Mouse (Mus musculus) MEL (cell line): ENCODE measurements at regions not wholly inside any gene's neighbourhood (a gene's known extent, or its start where the extent isn't known, plus 50 kb on each side); places are given as distances from the start of the nearest gene placed in this dataset.

Experiments
- CTCF ChIP-seq, 3 experiments: IDR thresholded peaks in 2 of 3; conservative IDR thresholded peaks in 1 of 3; 2 replicates each; pipeline ENCODE4 v1.5.1; 2011 to 2012; ENCODE audit warnings: low read length in 3 of 3, low read depth in 2 of 3, mild to moderate bottlenecking in 2 of 3, improper control_type of control experiment in 1 of 3, inconsistent platforms in 1 of 3, mixed read lengths in 1 of 3, moderate library complexity in 1 of 3; ENCODE audit not compliant: control insufficient read depth in 1 of 3, insufficient read depth in 1 of 3, poor library complexity in 1 of 3, severe bottlenecking in 1 of 3
- MYB ChIP-seq: IDR thresholded peaks from 2 replicates; pipeline ENCODE4 v1.6.1; 2011; ENCODE audit warnings: mild to moderate bottlenecking, low read depth, low read length, improper control_type of control experiment
- RAD21 ChIP-seq: IDR thresholded peaks from 2 replicates; pipeline ENCODE4 v1.6.1; 2011; ENCODE audit warnings: mild to moderate bottlenecking, low read depth, low read length, improper control_type of control experiment
- UBTF ChIP-seq: IDR thresholded peaks from 2 replicates; pipeline ENCODE4 v1.6.1; 2012; ENCODE audit warnings: low read depth, mild to moderate bottlenecking, inconsistent platforms, low read length, improper control_type of control experiment, moderate library complexity, borderline replicate concordance; ENCODE audit not compliant: insufficient read depth

DNA sequence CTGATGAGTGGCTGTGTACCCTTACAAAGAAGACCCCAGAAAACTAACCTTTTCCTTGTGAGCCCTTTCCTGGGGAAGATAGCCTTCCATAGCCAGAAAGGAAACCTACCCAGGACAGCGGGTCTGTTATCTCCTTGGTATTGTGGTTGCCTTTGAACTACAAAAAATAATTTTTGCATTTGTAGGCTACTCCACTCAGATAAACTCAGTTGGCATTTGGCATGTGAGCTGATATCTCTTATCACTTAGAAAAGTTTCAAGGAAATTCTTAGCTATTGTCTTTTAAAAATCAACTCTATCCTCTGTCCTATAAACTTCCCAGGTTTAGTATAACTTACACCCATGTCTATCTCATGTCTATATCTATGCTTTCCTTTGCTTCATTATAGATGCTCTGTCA lies 154.0 kb downstream of the Wdr20rt start:
- no peak for TF ChIP-seq UBTF
- TF ChIP-seq MYB: no peak
- TF ChIP-seq CTCF (IDR thresholded peaks at IDR 0.05 in 2 of 3, conservative IDR thresholded peaks at IDR 0.05 in 1 of 3; ENCODE audit: control insufficient read depth in 1 of 3, insufficient read depth in 1 of 3, low read depth in 2 of 3, low read length in 3 of 3, poor library complexity in 1 of 3, severe bottlenecking in 1 of 3): no peak
- no peak; the same call in 1 of the 2 replicates for TF ChIP-seq RAD21
